Mouse (Mus musculus): Measurements from ENCODE around the gene Col27a1. TPM values are rescaled to one million over a fixed set of nuclear protein-coding genes. Genes with fewer than 3 reads are reported as not detected.

The Col27a1 gene
- polyA plus RNA-seq, 1 experiment from 2014 or later, result 26.1 TPM

- Histone ChIP-seq H3K27ac (no peak overlapping the region), H3K36me3 (peaks cover 98% of the 10 kb centered on the region), H3K27me3 (no peaks in the 10 kb centered on the region), H3K4me3 (no peak overlapping the region), H3K4me1 (no peaks in the 10 kb centered on the region), H3K9me3 (no peaks in the 10 kb centered on the region), H3K9ac (no peak overlapping the region), H3K4me2 (no peak overlapping the region)
- no peak for ATAC-seq (ENCODE audit: insufficient number of reproducible peaks, insufficient read depth, low FRiP score, low TSS enrichment, low read depth)
- WGBS, result 52% methylated on average over 1 of the region's 1 CpGs
Measured at GRCm38 (mm10) chr4:63375367-63375766, 161.6 kb downstream of the Col27a1 start.

- 64% methylated on average over 7 of the region's 7 CpGs for WGBS
- no peak overlapping the region for H3K9ac ChIP-seq
- no peak overlapping the region for H3K4me3 ChIP-seq
- H3K4me2 ChIP-seq, result no peak overlapping the region
- H3K9me3 ChIP-seq, result no peaks in the 10 kb centered on the region
- H3K36me3 ChIP-seq, result peaks cover 100% of the 10 kb centered on the region
- no peak for ATAC-seq (ENCODE audit: insufficient number of reproducible peaks, insufficient read depth, low FRiP score, low TSS enrichment, low read depth)
- H3K27me3 ChIP-seq, result no peaks in the 10 kb centered on the region
- H3K27ac ChIP-seq, result no peak overlapping the region
- no peaks in the 10 kb centered on the region for H3K4me1 ChIP-seq
Measured at GRCm38 (mm10) chr4:63377483-63377882, 163.7 kb downstream of the Col27a1 start.

- no peak overlapping the region for H3K27ac ChIP-seq
- no peak overlapping the region for H3K4me2 ChIP-seq
- 89% methylated on average over 4 of the region's 4 CpGs for WGBS
- H3K27me3 ChIP-seq, result no peaks in the 10 kb centered on the region
- H3K9me3 ChIP-seq, result no peaks in the 10 kb centered on the region
- no peak overlapping the region for H3K4me3 ChIP-seq
- no peaks in the 10 kb centered on the region for H3K4me1 ChIP-seq
- no peak overlapping the region for H3K9ac ChIP-seq
- H3K36me3 ChIP-seq, result peaks cover 92% of the 10 kb centered on the region
- no peak for ATAC-seq (ENCODE audit: insufficient number of reproducible peaks, insufficient read depth, low FRiP score, low TSS enrichment, low read depth)
Measured at GRCm38 (mm10) chr4:63382676-63383369, 169.0 kb downstream of the Col27a1 start.

- H3K4me2 ChIP-seq, result no peak overlapping the region
- no peaks in the 10 kb centered on the region for H3K9me3 ChIP-seq
- no peak overlapping the region for H3K27ac ChIP-seq
- 88% methylated on average over 12 of the region's 12 CpGs for WGBS
- no peaks in the 10 kb centered on the region for H3K4me1 ChIP-seq
- peaks cover 90% of the 10 kb centered on the region for H3K36me3 ChIP-seq
- no peaks in the 10 kb centered on the region for H3K27me3 ChIP-seq
- no peak overlapping the region for H3K4me3 ChIP-seq
- no peak for ATAC-seq (ENCODE audit: insufficient number of reproducible peaks, insufficient read depth, low FRiP score, low TSS enrichment, low read depth)
- H3K9ac ChIP-seq, result no peak overlapping the region
Measured at GRCm38 (mm10) chr4:63383474-63383873, 169.7 kb downstream of the Col27a1 start.

GRCm38 (mm10) chr4:63384262-63384661 is 170.5 kb downstream of the Col27a1 start:
- 90% methylated on average over 4 of the region's 4 CpGs for WGBS
- no peak overlapping the region for H3K4me2 ChIP-seq
- H3K36me3 ChIP-seq, result peaks cover 82% of the 10 kb centered on the region
- no peak overlapping the region for H3K9ac ChIP-seq
- ATAC-seq (ENCODE audit: insufficient number of reproducible peaks, insufficient read depth, low FRiP score, low TSS enrichment, low read depth), result no peak
- no peak overlapping the region for H3K4me3 ChIP-seq
- no peaks in the 10 kb centered on the region for H3K9me3 ChIP-seq
- no peak overlapping the region for H3K27ac ChIP-seq
- no peaks in the 10 kb centered on the region for H3K27me3 ChIP-seq
- peaks cover 5% of the 10 kb centered on the region for H3K4me1 ChIP-seq

MicroRNAs encoded within 50 kb of the gene (microRNA counts, 519-probe panel; counts per million panel counts)
- 3,111 counts per million, percentile 72 among the panel's probes with 10 or more counts for microRNA mmu-miR-455

Small RNAs within 50 kb of the gene (microRNA-seq; reads per million reads assigned to microRNA genes)
- gene Mir455, result 1,654 reads per million, percentile 79 among the genes with 10 or more reads in this experiment

Other genes with a start within 250 kb of the Col27a1 start
- gene Zfp618, start 248.4 kb upstream of the Col27a1 start, polyA plus RNA-seq (2015; fragmentation: Nextera tagmentation; extraction: Ambion mirVana), result 33.3 and 40.4 TPM in 2 replicates
- gene Ambp, start 59.2 kb upstream of the Col27a1 start, polyA plus RNA-seq (2015; fragmentation: Nextera tagmentation; extraction: Ambion mirVana), result 18.3 TPM in 1 of 2 replicates, not detected in the other
- gene Kif12, start 41.9 kb upstream of the Col27a1 start, polyA plus RNA-seq (2015; fragmentation: Nextera tagmentation; extraction: Ambion mirVana), result 0.11 TPM in 1 of 2 replicates, not detected in the other
- not detected in 2 replicates for gene Orm1, start 130.6 kb downstream of the Col27a1 start, polyA plus RNA-seq (2015; fragmentation: Nextera tagmentation; extraction: Ambion mirVana)
- gene Orm3, start 142.2 kb downstream of the Col27a1 start, polyA plus RNA-seq (2015; fragmentation: Nextera tagmentation; extraction: Ambion mirVana), result not detected in 2 replicates
- gene Orm2, start 148.4 kb downstream of the Col27a1 start, polyA plus RNA-seq (2015; fragmentation: Nextera tagmentation; extraction: Ambion mirVana), result not detected in 2 replicates
- gene Akna, start 189.3 kb downstream of the Col27a1 start, polyA plus RNA-seq (2015; fragmentation: Nextera tagmentation; extraction: Ambion mirVana), result 9.7 and 10.0 TPM in 2 replicates